Mouse (Mus musculus) c-Kit-negative CD71-positive TER-119-positive erythroid progenitor cells, embryonic 14.5 days (primary cell): Measurements from ENCODE around the gene Itgb3.

Source experiments
- DNase-seq: peaks from one replicate; pipeline ENCODE4 v3.0.0-alpha.2; 2013; ENCODE audit warnings: low read depth, low spot score

The Itgb3 gene

GRCm38 (mm10) chr11:104582308-104582606 is 25.5 kb upstream of the Itgb3 start:
- DNase-seq: no peak

- no peak for DNase-seq
These were observed 25.0 kb upstream of the Itgb3 start for GRCm38 (mm10) chr11:104582630-104583364.

- DNase-seq: no peak
These were observed 22.3 kb upstream of the Itgb3 start for GRCm38 (mm10) chr11:104585495-104585894.

- DNase-seq: no peak
These were observed 19.9 kb upstream of the Itgb3 start for GRCm38 (mm10) chr11:104587904-104588303.

- no peak for DNase-seq
These were observed 19.3 kb upstream of the Itgb3 start for GRCm38 (mm10) chr11:104588513-104588912.

- no peak for DNase-seq
These were observed 18.2 kb upstream of the Itgb3 start for GRCm38 (mm10) chr11:104589570-104589969.

GRCm38 (mm10) chr11:104590148-104590547 is 17.7 kb upstream of the Itgb3 start:
- peak; percentile 48 for DNase-seq

- DNase-seq: no peak
These were observed 15.5 kb upstream of the Itgb3 start for GRCm38 (mm10) chr11:104592066-104592835.

GRCm38 (mm10) chr11:104596365-104596764 is 11.4 kb upstream of the Itgb3 start:
- no peak for DNase-seq

- no peak for DNase-seq
These were observed 8.4 kb upstream of the Itgb3 start for GRCm38 (mm10) chr11:104599265-104599945.

GRCm38 (mm10) chr11:104600675-104601074 is 7.1 kb upstream of the Itgb3 start:
- no peak for DNase-seq

- DNase-seq: no peak
These were observed 3.6 kb upstream of the Itgb3 start for GRCm38 (mm10) chr11:104604192-104604591.

GRCm38 (mm10) chr11:104608249-104608920 is 585 bp downstream of the Itgb3 start:
- DNase-seq: no peak

GRCm38 (mm10) chr11:104609033-104609684 is 1.4 kb downstream of the Itgb3 start:
- no peak for DNase-seq

GRCm38 (mm10) chr11:104609733-104610132 is 1.9 kb downstream of the Itgb3 start:
- DNase-seq: no peak

- DNase-seq: no peak
These were observed 3.9 kb downstream of the Itgb3 start for GRCm38 (mm10) chr11:104611579-104612151.

GRCm38 (mm10) chr11:104613551-104613950 is 5.8 kb downstream of the Itgb3 start:
- no peak for DNase-seq

- no peak for DNase-seq
These were observed 6.3 kb downstream of the Itgb3 start for GRCm38 (mm10) chr11:104614130-104614529.

- no peak for DNase-seq
These were observed 8.4 kb downstream of the Itgb3 start for GRCm38 (mm10) chr11:104616182-104616581.

- no peak for DNase-seq
These were observed 10.9 kb downstream of the Itgb3 start for GRCm38 (mm10) chr11:104618638-104619076.
